Comparison of ENCODE assay signal across 7 mouse cellular contexts in the genomic region with DNA sequence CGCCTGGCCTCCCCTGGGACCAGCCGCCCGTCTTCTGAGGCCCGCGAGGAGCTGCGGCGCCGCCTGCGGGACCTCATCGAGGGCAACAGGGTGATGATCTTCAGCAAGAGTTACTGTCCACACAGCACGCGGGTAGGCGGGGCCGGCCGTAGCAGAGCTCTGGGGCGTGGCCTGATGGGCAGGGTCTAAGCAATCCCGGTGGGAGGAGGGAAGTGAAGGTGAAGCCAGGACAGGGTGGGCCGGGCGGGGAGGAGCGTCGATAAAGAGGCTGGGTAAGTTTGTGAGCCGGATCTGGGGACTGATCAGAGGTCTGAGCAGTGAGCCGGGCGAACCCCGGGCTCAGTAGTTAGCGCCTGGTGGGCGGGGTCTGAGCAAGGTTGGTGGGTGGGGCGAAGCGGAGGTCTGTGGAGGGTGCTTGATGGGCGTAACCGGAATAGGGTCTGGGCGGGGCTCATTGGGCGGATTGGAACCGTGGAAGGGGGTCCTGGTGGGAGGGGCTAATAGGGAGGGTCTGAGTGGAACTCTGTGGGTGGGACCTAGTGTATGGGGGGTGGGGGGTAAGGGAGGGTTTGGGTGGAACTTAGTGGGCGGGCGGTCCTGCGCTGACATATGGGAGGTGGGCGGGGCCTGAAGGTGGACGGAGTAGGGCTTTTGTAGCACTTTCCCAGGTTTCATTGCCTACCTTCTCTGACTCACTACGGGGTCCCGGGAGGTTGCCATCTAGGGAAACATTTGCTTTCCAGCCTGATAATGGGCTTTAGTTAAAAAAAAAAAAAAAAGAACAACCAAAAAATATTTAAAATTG. TPM values are rescaled to one million over a fixed set of nuclear protein-coding genes. Genes with fewer than 3 reads are reported as not detected.
A peak's percentile ranks its signal among the peaks of the same experiment; 100 is the strongest.
DNase-seq lines count a peak whose midpoint lies in the region; ATAC-seq lines count a peak whose summit lies in the region.

No protein-coding gene starts in this region.

- ATAC-seq in intestine, embryonic 15.5 days, result peak; percentile 97

- H3K4me3 ChIP-seq in intestine, embryonic 15.5 days (replicated peaks), result peak overlapping the region; percentile 71
- H3K4me3 ChIP-seq in midbrain, embryonic 10.5 days, result peak overlapping the region; percentile 76

- H3K9ac ChIP-seq in intestine, embryonic 15.5 days, result peak overlapping the region; percentile 66

- intact Hi-C loops in gastrocnemius, postnatal 36 days (cut with DNase I), result no loop called here
- intact Hi-C loops in left cerebral cortex, postnatal 25 days (cut with DNase I), result no loop called here

- H3K9me3 ChIP-seq in intestine, embryonic 15.5 days, result no peaks in the 10 kb centered on the region
- no peaks in the 10 kb centered on the region for H3K9me3 ChIP-seq in midbrain, embryonic 10.5 days (replicated peaks)

- H3K4me2 ChIP-seq in intestine, embryonic 15.5 days (replicated peaks), result peak overlapping the region; percentile 95

- no peaks in the 10 kb centered on the region for H3K27me3 ChIP-seq in intestine, embryonic 15.5 days (replicated peaks)
- no peaks in the 10 kb centered on the region for H3K27me3 ChIP-seq in midbrain, embryonic 10.5 days (ENCODE audit: low read depth, poor library complexity, severe bottlenecking)

- under 1% methylated on average over 41 of the region's 41 CpGs for WGBS in intestine, embryonic 15.5 days
- under 1% methylated on average over 41 of the region's 41 CpGs for WGBS in midbrain, embryonic 10.5 days

- no peaks in the 10 kb centered on the region for H3K4me1 ChIP-seq in intestine, embryonic 15.5 days (replicated peaks)
- H3K4me1 ChIP-seq in midbrain, embryonic 10.5 days, result peaks cover 22% of the 10 kb centered on the region

- DNase-seq in adrenal gland, adult 2 months, result peak; percentile 96
- DNase-seq in embryo, embryonic 11.5 days (ENCODE audit: low read depth, low spot score), result peak; percentile 86
- peak; percentile 86 for DNase-seq in gastrocnemius, postnatal 36 days
- DNase-seq in left cerebral cortex, postnatal 25 days (ENCODE audit: low spot score in 2 of 2), result peak; percentile 76 to 79
- DNase-seq in midbrain, embryonic 10.5 days (ENCODE audit: low spot score), result peak; percentile 93
- DNase-seq in right cerebral cortex, postnatal 4 days, result peak; percentile 74

- no peaks in the 10 kb centered on the region for H3K36me3 ChIP-seq in intestine, embryonic 15.5 days
- H3K36me3 ChIP-seq in midbrain, embryonic 10.5 days, result no peaks in the 10 kb centered on the region

- peak overlapping the region; percentile 94 for H3K27ac ChIP-seq in intestine, embryonic 15.5 days
- peak overlapping the region; percentile 92 for H3K27ac ChIP-seq in midbrain, embryonic 10.5 days (replicated peaks)

RNA-seq across cellular contexts. Expression of gene Txnrd3, which starts 0.7 kb away (rescaled TPM):
- 10 to 100 TPM in 1 of 2 experiments, 1 to 10 TPM in 1; 9.0 to 11.4 TPM for total RNA-seq in adrenal gland, adult 2 months (2021)
- 12.9 and 14.6 TPM in 2 replicates for polyA plus RNA-seq in adrenal gland, adult 2 months (2012; rRNA removed)
- 1 to 10 TPM; 4.5 to 4.6 TPM for total RNA-seq in gastrocnemius, postnatal 36 days (2021)
- polyA plus RNA-seq in intestine, embryonic 15.5 days (2015; fragmentation: Nextera tagmentation; extraction: Ambion mirVana), result 8.5 and 8.8 TPM in 2 replicates
- total RNA-seq in left cerebral cortex, postnatal 25 days (2021), result 1 to 10 TPM; 3.6 to 3.9 TPM
- 10.1 and 13.1 TPM in 2 replicates for polyA plus RNA-seq in midbrain, embryonic 10.5 days (2016; fragmentation: Nextera tagmentation; extraction: Ambion mirVana)

RNA-seq across cellular contexts. Expression of gene Chchd6, which starts 49.0 kb away (rescaled TPM):
- 10 to 100 TPM; 26.3 to 39.4 TPM for total RNA-seq in adrenal gland, adult 2 months (2021)
- polyA plus RNA-seq in adrenal gland, adult 2 months (2012; rRNA removed), result 34.2 and 54.1 TPM in 2 replicates
- total RNA-seq in gastrocnemius, postnatal 36 days (2021), result 1 to 10 TPM; 2.3 to 2.6 TPM
- 40.6 and 44.1 TPM in 2 replicates for polyA plus RNA-seq in intestine, embryonic 15.5 days (2015; fragmentation: Nextera tagmentation; extraction: Ambion mirVana)
- total RNA-seq in left cerebral cortex, postnatal 25 days (2021), result 10 to 100 TPM; 79.1 to 83.9 TPM
- 91.4 and 106 TPM in 2 replicates for polyA plus RNA-seq in midbrain, embryonic 10.5 days (2016; fragmentation: Nextera tagmentation; extraction: Ambion mirVana)

Comparison
In these comparisons a context has a peak if more than half of its experiments do, and no peak if none do; other contexts are left out.
1. Peak in every context shown above with its lines: DNase-seq, ATAC-seq, H3K4me3 ChIP-seq and H3K27ac ChIP-seq.
2. RNA of gene Chchd6, which starts 49.0 kb away (total RNA-seq): 79.1 to 83.9 TPM in left cerebral cortex, postnatal 25 days and 26.3 to 39.4 TPM in adrenal gland, adult 2 months; 2.3 to 2.6 TPM in gastrocnemius, postnatal 36 days; every median in the first group is over 4 times any median in the second.